Mouse (Mus musculus) macrophage (primary cell): ENCODE measurements at regions not wholly inside any gene's neighbourhood (a gene's known extent, or its start where the extent isn't known, plus 50 kb on each side); places are given as distances from the start of the nearest gene placed in this dataset.
A peak's percentile ranks its signal among the peaks of the same experiment; 100 is the strongest.

Experiments used
- H3K27ac ChIP-seq: fragments of 350-480 bp; formaldehyde crosslinking; 2 replicates; pipeline ENCODE4 v1.9.0; 2021
- H3K36me3 ChIP-seq: fragments of 350-480 bp; formaldehyde crosslinking; 2 replicates; pipeline ENCODE4 v1.9.0; 2021; ENCODE audit errors: inconsistent target
- H3K4me3 ChIP-seq: fragments of 350-480 bp; formaldehyde crosslinking; 2 replicates; pipeline ENCODE4 v1.9.0; 2021; ENCODE audit errors: inconsistent target
- H3K79me2 ChIP-seq: fragments of 350-480 bp; formaldehyde crosslinking; 2 replicates; pipeline ENCODE4 v1.9.0; 2021; ENCODE audit errors: inconsistent target
- WGBS: methylation state at CpG from one replicate; pipeline ENCODE4 v1.1.7; 2026; ENCODE audit warnings: inconsistent platforms; ENCODE audit not compliant: missing documents; 5-methylcytosine and 5-hydroxymethylcytosine counted together

DNA sequence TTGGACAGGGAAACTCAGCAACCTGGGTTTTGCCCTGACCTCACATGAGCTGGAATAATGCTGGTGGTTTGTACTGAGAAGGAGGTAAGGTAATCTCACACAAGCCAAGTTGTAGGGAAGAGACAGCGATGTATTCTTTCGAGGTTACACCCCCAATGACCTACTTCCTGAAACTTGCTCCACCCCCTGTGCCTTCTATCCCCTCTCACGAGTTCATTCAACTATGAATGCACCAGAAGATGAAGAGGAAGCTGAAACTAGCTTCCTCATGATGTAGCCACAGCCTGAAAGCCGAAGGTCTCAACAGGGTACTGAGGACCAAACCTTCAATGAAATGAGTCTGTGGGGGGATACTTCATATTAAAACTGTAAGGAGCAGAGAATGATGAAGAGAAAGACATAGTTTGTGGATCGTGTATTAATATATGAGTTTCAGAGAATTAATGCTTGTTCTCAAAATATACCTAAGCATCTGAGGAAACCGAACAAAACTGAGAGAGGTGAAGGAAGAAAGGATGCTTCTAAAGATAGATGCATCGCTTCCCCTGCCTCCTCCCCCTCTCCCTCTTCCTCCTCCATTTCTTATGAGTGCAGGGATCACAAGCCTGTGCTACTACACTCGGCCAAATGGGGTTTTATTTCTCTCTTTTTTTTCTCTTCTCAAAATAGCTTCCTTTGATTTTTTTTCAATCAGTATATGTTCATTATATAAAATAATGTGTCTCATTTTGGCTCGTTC lies 543.5 kb upstream of the Nrp1 start:
- H3K27ac ChIP-seq = peak overlapping the region; percentile 53
- no peaks in the 10 kb centered on the region for H3K36me3 ChIP-seq
- no peak overlapping the region for H3K4me3 ChIP-seq
- H3K79me2 ChIP-seq = no peaks in the 10 kb centered on the region
- WGBS = 15% methylated on average over 8 of the region's 9 CpGs

DNA sequence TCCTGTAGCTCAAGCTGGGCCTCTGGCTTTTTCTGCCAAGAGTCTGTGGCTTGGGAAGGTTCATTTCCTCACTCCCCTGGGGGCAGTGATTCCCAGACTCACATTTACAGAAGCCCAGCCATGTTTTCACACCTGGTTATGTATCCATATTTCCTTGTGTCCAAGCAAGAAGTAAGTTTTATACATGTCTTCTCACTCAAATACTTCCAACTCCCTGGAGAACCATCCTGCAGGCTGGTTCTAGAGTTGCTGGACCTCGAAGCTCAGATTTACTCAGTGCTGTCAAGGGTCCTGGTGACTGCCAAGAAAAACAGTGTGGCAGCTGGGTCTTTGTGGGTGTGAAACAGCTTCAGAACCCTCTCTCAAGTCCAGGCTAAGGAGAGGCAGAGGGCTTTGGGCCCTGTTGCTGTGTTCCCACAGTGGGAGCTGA lies 537.6 kb upstream of the Nrp1 start:
- WGBS = 92% methylated on average over 1 of the region's 1 CpGs
- Histone ChIP-seq H3K27ac (no peak overlapping the region), H3K79me2 (no peaks in the 10 kb centered on the region), H3K36me3 (no peaks in the 10 kb centered on the region), H3K4me3 (no peak overlapping the region)

DNA sequence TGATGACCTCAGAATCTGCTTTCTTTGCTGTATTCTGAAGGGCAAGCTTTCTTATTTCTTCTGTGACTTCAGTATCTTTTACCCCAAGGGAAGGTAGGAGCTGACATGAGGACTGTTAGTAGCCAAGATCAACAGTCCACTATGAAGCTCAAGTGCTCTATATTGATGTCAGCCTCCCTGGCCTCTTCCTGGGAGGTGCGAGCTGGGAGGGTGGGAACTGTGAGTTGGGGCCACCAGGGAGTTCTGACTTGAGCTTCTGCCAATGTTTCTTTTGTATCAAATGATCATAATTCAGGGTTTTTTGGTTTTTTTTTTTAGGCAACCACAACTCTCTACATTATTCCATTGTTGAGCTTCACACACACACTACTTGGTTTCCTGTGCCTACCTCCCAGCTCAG lies 536.8 kb upstream of the Nrp1 start:
- Histone ChIP-seq H3K27ac (no peak overlapping the region), H3K4me3 (no peak overlapping the region), H3K79me2 (no peaks in the 10 kb centered on the region), H3K36me3 (no peaks in the 10 kb centered on the region)
- 75% methylated on average over 1 of the region's 1 CpGs for WGBS

DNA sequence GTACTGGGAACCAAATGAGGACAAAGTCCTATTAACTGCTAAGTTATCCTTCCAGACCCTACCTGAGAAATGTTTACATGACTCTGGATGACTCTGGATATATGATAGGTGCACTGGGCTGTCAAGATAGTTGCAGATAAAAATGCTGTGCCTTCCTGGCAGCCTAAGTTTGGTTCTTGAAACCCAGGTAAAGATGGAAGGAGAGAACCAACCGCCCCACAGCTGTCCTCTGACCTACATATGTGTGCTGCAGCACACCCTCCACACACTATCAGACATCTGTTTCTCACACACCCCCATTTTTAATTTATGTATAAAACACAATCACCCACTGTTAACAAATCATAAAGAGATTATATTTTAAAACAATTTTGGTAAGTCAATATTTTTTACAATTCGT lies 533.4 kb upstream of the Nrp1 start:
- H3K79me2 ChIP-seq = no peaks in the 10 kb centered on the region
- 90% methylated on average over 1 of the region's 2 CpGs for WGBS
- no peaks in the 10 kb centered on the region for H3K36me3 ChIP-seq
- H3K4me3 ChIP-seq = no peak overlapping the region
- no peak overlapping the region for H3K27ac ChIP-seq

DNA sequence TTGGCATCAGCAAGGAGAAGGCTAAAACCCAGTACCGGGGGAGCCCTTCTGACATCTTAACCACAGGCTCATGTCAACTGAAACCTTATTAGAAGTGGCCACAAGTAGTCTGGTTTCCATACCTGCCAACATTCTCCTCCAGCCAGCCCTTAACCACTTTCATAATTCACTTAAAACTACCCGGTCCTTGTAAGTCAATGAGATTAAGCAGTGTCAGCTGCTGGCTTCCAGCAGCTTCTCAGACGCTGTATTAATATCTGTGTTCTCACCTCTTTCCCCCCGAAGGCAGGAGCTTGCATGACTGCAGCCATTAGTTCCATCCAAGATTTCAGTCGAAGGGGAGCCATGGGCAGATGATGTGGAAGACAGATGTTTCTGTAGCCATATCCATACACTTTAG lies 530.6 kb upstream of the Nrp1 start:
- Histone ChIP-seq H3K4me3 (no peak overlapping the region), H3K79me2 (no peaks in the 10 kb centered on the region), H3K36me3 (no peaks in the 10 kb centered on the region), H3K27ac (no peak overlapping the region)
- 92% methylated on average over 5 of the region's 5 CpGs for WGBS

DNA sequence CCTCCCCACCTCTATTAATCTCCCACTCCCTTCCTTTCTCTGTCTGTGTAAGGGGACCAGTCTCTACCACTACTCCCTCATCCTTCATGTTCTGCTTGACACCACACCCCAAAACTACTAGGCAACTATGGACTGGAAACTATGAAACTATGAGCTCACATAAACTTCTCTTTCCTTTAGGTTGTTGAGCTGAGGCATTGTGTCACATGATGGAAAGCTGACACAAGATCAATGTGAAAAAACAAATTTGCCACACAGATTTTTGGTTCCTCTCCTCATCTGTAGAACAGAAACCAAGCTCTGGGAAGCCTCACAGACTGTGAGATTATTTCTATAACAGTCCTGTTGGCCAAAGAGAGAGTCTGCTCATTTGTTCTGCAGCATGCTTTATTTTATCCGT lies 528.7 kb upstream of the Nrp1 start:
- peak overlapping the region; percentile 82 for H3K27ac ChIP-seq
- WGBS = 81% methylated on average over 1 of the region's 1 CpGs
- H3K4me3 ChIP-seq = no peak overlapping the region

DNA sequence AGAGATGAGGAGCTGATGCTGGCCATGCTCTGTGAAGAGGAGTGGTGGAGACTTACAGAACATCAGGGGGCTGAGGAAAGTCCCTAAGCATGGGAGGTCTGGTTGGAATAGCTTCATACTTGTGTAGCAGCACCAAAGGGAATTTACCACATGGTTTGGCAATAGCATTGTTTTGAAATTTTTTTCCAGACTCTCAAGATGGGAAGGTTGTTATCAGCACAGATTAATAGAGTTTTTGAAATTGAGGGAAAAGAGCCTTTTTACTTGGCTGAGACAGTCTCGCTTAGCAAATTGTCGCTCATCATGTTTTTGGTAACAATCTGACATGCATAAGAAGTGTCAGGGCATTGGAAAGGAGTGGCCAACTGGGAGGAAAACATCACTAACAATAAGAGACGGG lies 524.4 kb upstream of the Nrp1 start:
- no peaks in the 10 kb centered on the region for H3K79me2 ChIP-seq

More for the DNA sequence above, 528.7 kb upstream of the Nrp1 start:
- Histone ChIP-seq H3K36me3 (no peaks in the 10 kb centered on the region), H3K79me2 (no peaks in the 10 kb centered on the region)

DNA sequence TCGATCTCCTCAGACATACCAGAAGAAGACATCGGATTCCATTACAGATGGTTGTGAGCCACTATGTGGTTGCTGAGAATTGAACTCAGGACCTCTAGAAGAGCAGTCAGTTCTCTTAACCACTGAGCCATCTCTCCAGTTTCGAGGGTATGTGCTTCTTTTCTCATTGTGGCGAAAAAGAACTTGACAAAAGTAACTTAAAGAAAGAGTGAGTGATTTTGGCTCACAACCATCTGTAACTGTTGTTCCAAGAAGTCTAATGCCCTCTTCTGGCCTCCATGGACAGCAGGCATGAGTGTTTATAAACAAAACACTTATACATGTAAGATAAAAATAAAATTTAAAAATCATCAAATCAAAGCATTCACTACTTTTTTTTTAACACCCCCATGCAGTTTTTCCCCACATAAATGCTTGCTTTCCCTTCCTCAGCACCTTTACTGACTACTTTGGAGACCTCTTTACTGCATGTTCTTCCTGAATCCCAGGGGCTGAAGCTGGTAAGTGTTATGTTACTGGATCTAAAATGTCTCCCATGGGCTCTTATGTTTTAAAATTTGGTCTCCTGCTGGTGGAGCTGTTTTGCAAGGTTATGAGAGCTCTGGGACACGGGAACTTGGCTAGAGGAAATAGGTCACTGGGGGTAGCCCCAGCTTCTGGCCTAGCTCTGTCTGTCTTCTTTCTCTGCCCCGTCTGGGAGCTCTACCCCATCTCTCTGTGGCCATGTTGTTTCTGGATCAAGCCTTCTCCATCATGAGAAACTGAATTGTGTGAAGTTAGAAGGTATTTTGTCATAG lies 521.8 kb upstream of the Nrp1 start:
- 82% methylated on average over 6 of the region's 6 CpGs for WGBS
- H3K4me3 ChIP-seq = no peak overlapping the region
- H3K79me2 ChIP-seq = no peaks in the 10 kb centered on the region
- H3K36me3 ChIP-seq = no peaks in the 10 kb centered on the region
- no peak overlapping the region for H3K27ac ChIP-seq

More for the DNA sequence above, 524.4 kb upstream of the Nrp1 start:
- H3K36me3 ChIP-seq = no peaks in the 10 kb centered on the region
- no peak overlapping the region for H3K27ac ChIP-seq
- no peak overlapping the region for H3K4me3 ChIP-seq
- 91% methylated on average over 3 of the region's 3 CpGs for WGBS

DNA sequence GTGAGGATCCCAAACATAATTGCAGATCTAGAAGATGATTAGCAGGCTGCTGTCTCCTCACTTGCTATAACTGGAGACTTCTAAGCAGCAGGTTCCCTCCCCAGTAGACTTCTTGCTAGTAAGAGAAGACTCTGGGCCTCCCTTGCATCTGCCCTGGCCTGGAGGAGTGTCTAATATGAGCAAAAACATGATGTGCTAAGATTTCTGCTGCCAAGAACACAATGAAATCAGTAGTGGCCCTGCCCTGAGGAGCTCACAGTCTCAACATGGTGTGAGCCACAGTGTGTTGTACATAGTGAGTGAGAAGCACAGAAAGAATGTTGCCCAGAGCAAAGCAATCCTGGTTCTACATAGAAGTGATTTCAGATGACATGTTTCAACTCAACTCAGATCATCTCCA lies 520.1 kb upstream of the Nrp1 start:
- Histone ChIP-seq H3K27ac (no peak overlapping the region), H3K36me3 (no peaks in the 10 kb centered on the region), H3K4me3 (no peak overlapping the region), H3K79me2 (no peaks in the 10 kb centered on the region)

DNA sequence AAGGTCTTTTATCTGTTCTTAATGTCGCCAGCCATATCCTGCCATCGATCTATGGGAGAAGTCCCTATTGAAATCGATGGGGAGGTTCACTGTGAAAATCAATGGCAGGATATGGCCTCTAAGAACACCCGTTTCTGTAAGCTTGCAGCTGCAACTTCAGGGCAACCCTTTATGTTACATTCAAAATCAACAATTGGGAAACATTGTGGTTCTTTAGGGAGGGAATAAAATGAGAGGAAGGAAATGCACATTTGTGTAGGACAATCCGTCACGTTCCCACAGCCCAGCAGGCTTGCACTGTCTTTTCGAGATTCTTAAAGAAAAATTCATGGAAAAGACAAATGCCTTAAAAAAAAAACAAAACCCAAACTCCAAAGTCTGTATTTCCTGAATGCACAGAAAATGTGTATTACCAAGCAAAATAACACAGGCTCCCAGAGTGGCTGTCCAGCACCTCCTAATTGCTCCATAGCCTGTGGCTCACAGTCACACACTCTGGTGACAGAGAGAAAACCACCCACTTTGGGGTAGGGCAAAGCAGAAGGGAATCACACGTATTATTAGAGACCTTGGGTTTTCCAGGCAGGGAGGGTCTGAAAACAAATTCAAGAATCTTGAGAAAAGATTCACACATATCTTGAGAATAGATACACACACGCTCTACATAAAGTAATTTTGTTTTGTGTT lies 510.9 kb upstream of the Nrp1 start:
- Histone ChIP-seq H3K27ac (no peak overlapping the region), H3K4me3 (no peak overlapping the region), H3K79me2 (no peaks in the 10 kb centered on the region), H3K36me3 (no peaks in the 10 kb centered on the region)
- WGBS = 33% methylated on average over 7 of the region's 9 CpGs

DNA sequence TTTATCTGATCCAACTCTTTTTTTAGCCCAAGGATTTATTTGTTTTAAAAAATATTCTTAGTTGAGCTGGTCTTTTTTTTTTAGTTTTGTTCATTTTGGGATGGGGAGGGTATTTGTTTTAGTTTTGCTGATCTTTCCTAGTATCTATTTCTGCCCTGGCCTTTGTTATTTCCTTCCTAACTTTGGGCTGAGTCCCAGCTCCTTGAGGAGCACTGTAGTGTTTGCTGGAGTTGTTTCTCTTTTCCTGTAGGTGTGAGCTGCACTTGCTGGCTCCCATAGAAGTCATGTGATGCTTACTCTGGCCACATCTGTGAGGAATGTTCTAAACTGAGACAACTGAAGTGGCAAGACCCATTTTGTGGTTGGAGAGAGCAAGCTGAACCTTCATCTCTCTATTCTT lies 508.5 kb upstream of the Nrp1 start:
- H3K27ac ChIP-seq = no peak overlapping the region
- no peaks in the 10 kb centered on the region for H3K36me3 ChIP-seq
- no peaks in the 10 kb centered on the region for H3K79me2 ChIP-seq
- no peak overlapping the region for H3K4me3 ChIP-seq

DNA sequence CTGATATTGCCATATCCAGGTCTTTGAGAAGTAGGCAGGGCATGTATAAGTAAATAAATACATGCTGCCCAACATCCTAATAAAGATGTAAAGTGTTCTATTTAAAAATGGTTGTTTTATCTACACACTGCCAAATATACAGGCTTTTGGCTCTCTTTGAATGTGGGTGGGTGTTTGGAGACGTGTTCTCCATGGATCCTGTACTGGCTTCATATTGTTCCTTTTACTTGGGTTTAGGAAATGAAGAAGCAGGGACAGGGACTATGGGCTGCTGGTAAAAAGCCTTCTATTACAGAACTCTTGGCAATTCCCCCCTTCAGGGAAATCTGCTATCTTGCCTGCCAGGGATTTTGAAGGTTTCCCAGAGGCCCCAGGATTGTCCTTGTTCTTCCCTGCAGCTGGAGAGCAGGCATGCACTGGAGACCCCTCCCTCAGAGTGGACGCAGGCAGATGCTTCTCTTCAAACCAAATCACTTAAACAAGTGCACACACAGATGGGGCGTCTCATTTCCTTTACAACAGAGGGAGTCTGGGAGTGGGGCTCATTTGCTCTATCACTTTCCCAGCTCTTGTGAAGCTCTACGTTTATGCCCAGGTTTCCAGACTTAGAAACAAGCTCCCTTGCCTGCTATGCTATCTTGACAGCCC lies 502.6 kb upstream of the Nrp1 start:
- 79% methylated on average over 4 of the region's 4 CpGs for WGBS
- no peak overlapping the region for H3K4me3 ChIP-seq

DNA sequence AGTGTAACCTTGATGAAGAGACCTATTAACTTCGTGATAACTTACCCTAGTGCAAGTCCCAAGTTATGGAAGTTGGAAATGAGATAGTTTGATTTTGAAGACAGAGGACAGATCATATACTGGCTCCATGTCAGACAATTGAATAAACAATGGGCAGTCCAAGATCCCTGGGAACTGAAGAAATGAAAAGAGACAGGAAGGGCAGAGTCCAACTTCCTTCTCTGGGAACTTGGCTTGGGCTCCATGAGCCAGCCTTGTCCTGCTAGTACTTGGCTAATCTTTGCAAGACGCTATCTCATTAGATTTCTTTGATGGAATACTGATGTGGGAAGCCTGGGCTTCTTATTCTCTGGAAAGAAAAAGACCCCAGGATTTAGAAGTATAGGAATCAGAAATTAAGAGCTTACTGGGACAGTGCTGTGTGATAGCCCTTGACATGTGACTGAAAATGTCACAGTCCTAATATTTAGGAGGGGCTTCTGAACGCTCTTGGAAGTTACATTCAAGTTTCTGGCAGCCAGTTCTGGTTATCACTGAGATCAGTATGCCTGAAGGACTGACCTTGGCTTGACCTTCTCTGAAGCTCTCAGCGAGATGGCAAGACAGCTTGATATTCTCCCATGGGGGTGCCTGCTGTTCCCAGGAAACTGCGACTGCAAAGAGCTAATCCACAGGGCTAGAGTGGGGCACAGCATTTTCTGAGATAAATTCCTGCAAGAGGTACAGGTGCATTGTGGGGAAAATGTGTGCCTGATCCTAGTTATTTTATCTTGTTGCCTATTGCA lies 501.9 kb upstream of the Nrp1 start:
- no peak overlapping the region for H3K4me3 ChIP-seq
- H3K27ac ChIP-seq = no peak overlapping the region
- no peaks in the 10 kb centered on the region for H3K36me3 ChIP-seq
- H3K79me2 ChIP-seq = no peaks in the 10 kb centered on the region
- 96% methylated on average over 5 of the region's 5 CpGs for WGBS

More for the DNA sequence above, 502.6 kb upstream of the Nrp1 start:
- no peak overlapping the region for H3K27ac ChIP-seq
- H3K36me3 ChIP-seq = no peaks in the 10 kb centered on the region
- no peaks in the 10 kb centered on the region for H3K79me2 ChIP-seq

DNA sequence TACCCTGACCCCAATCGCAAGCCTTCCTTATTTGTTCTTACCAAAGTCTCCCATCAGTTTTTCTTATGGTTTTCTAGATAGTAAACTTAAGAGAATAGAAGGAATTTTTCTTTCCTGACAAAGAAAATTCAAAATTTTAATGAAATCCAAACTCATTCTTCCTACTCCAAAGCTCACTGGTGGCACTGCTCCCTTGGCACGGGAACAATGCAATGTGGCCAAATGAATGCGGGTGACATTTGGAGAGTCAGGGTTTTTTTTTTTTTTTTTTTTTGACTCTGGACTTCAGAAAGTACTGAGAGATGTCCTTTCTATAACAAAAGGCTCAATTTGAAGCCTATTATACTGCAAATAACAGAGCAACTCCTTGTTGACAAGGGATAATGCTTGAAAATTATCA lies 499.4 kb upstream of the Nrp1 start:
- Histone ChIP-seq H3K4me3 (no peak overlapping the region), H3K36me3 (no peaks in the 10 kb centered on the region), H3K79me2 (no peaks in the 10 kb centered on the region), H3K27ac (no peak overlapping the region)
- WGBS = 87% methylated on average over 3 of the region's 3 CpGs
